Mouse (Mus musculus) intestine, embryonic 15.5 days (tissue): ENCODE measurements at regions not wholly inside any gene's neighbourhood (a gene's known extent, or its start where the extent isn't known, plus 50 kb on each side); places are given as distances from the start of the nearest gene placed in this dataset.
"Not testable (repeated sequence)": the region's sequence is repeated elsewhere in the genome, so short reads cannot be mapped to it uniquely, and the experiment has no call there.

Experiments
- ATAC-seq: fragments of 200-750 bp; cut with Nextera tagmentation; 2 replicates; pipeline ENCODE4 v1.8.0; 2017; ENCODE audit warnings: moderate TSS enrichment, moderate library complexity
- H3K27ac ChIP-seq: fragments of 300-500 bp; sonication (generic); 2 replicates; pipeline ENCODE4 v1.5.1; 2015; ENCODE audit warnings: mild to moderate bottlenecking, inconsistent platforms
- H3K27me3 ChIP-seq: fragments of 300-500 bp; sonication (generic); replicated peaks from 2 replicates; pipeline ENCODE4 v1.6.1; 2015; ENCODE audit warnings: inconsistent platforms
- H3K36me3 ChIP-seq: fragments of 300-500 bp; sonication (generic); 2 replicates; pipeline ENCODE4 v1.6.1; 2015; ENCODE audit warnings: inconsistent platforms
- H3K4me1 ChIP-seq: fragments of 300-500 bp; sonication (generic); replicated peaks from 2 replicates; pipeline ENCODE4 v1.6.1; 2015; ENCODE audit warnings: inconsistent platforms
- H3K4me2 ChIP-seq: fragments of 300-500 bp; sonication (generic); replicated peaks from 2 replicates; pipeline ENCODE4 v1.6.1; 2015; ENCODE audit warnings: mild to moderate bottlenecking, inconsistent platforms
- H3K4me3 ChIP-seq: fragments of 300-500 bp; sonication (generic); replicated peaks from 2 replicates; pipeline ENCODE4 v1.5.1; 2015; ENCODE audit warnings: inconsistent platforms
- H3K9ac ChIP-seq: fragments of 300-500 bp; sonication (generic); 2 replicates; pipeline ENCODE4 v1.6.1; 2015; ENCODE audit warnings: inconsistent platforms
- H3K9me3 ChIP-seq: fragments of 300-500 bp; sonication (generic); 2 replicates; pipeline ENCODE4 v1.6.1; 2016; ENCODE audit warnings: inconsistent platforms
- WGBS: fragments of 180-500 bp; shearing (Covaris S2); methylation state at CpG from one replicate; pipeline ENCODE4 v1.1.7; 2015; 5-methylcytosine and 5-hydroxymethylcytosine counted together

DNA sequence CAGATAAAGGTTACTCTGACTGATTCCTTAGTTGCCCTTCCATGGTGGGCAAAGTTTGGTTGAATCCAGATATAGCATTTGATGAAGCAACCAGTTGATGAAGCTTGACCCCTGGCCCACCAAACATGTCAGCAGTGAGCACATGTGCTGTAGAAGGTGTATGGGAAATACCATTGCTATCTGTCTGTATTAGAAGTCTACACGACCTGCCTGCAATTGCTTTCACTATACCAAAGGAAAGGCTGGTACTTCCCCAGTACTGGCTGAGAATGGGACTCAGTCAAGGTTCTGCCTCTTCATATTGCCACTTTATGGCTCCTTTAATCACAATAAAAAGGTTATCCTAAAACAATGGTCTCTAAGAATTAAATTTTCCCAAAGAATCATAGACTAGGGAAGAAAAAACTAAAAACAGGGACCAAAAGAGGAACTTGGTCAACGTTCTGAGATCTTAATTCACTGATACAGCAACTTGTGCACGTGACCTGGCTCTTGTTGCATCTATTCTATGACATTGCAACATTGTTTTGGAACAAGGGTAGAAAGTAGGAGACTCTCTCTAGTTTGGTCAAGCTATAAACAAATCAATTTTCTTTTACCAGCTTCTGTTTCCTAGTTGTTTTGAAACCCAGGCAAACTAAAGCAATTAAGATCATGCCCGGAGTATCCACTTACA lies 284.0 kb downstream of the Rapgef2 start:
- Histone ChIP-seq H3K27ac (no peak overlapping the region), H3K4me2 (no peak overlapping the region), H3K36me3 (no peaks in the 10 kb centered on the region), H3K9ac (no peak overlapping the region), H3K27me3 (no peaks in the 10 kb centered on the region), H3K4me3 (no peak overlapping the region), H3K4me1 (no peaks in the 10 kb centered on the region), H3K9me3 (no peaks in the 10 kb centered on the region)
- WGBS, result 74% methylated on average over 4 of the region's 4 CpGs
- no peak for ATAC-seq

DNA sequence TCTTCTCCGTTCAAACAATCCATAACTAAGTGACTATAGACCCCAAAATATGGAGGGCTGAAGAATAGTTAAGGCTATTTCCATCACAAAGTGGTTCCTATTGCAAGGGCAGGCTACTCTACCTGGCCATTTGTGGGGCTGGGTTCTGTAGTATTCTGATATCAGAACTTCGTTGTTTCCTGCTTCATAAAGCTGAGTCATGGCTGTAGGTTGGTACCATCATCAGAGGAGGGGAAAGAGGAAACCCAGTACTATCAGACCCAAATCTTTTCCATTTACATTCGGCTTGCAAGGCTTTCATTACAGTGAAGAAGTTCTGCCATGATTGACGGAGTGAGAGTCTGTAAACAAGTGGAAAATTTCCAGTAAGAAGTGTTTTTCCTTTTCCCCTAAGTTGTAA lies 284.6 kb downstream of the Rapgef2 start:
- Histone ChIP-seq H3K4me1 (no peaks in the 10 kb centered on the region), H3K36me3 (no peaks in the 10 kb centered on the region), H3K9me3 (no peaks in the 10 kb centered on the region), H3K27me3 (no peaks in the 10 kb centered on the region), H3K27ac (no peak overlapping the region), H3K4me2 (no peak overlapping the region), H3K4me3 (no peak overlapping the region), H3K9ac (no peak overlapping the region)
- WGBS, result 85% methylated on average over 4 of the region's 4 CpGs
- no peak for ATAC-seq

GRCm38 (mm10) chr3:79000293-79000692 lies 286.0 kb downstream of the Rapgef2 start:
- 66% methylated on average over 2 of the region's 2 CpGs for WGBS

DNA sequence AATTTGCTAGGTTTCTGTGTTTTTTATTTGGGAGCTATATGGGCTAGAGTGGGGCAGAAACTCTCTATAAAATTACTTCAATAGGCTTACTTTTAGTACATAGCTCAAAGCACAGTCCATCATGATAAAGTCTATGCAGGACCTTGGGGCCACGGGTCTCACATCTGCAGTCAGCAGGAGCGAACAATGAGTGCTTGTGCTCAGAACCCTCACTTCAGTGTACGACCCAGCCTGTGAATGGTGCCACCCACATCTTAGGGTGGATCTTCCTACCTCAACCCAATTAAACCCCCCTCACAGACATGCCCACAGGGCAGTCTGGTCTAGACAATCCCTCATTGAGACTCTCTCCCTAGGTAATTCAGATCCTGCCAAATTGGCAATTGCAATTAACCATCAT lies 286.5 kb downstream of the Rapgef2 start:
- ATAC-seq, result no peak
- 77% methylated on average over 3 of the region's 3 CpGs for WGBS
- H3K27me3 ChIP-seq, result no peaks in the 10 kb centered on the region

More at GRCm38 (mm10) chr3:79000293-79000692, 286.0 kb downstream of the Rapgef2 start:
- H3K4me1 ChIP-seq, result no peaks in the 10 kb centered on the region
- no peaks in the 10 kb centered on the region for H3K9me3 ChIP-seq
- H3K36me3 ChIP-seq, result no peaks in the 10 kb centered on the region
- H3K4me2 ChIP-seq, result no peak overlapping the region
- H3K27ac ChIP-seq, result no peak overlapping the region
- H3K9ac ChIP-seq, result no peak overlapping the region
- ATAC-seq, result no peak
- no peak overlapping the region for H3K4me3 ChIP-seq
- no peaks in the 10 kb centered on the region for H3K27me3 ChIP-seq

DNA sequence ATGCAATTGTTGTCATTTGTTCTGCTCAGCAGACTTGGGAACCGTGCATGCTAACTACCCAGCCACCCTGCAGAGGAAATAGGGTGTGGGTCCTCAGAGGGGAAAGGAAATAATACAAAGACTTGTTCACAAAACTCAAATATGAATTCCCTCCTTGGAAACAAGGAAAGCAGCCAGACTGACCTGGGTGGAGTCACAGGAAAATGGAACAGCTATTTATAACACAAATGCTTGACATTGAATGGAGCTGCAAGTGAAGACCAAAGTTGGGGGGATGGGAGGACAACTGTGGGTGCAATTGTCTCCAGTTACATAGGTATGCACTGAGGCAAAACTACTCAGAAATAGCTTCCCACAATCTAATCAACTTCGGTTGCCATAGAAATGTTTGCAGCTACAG lies 298.2 kb downstream of the Rapgef2 start:
- Histone ChIP-seq H3K4me3 (no peak overlapping the region), H3K27ac (no peak overlapping the region), H3K4me2 (no peak overlapping the region), H3K27me3 (no peaks in the 10 kb centered on the region), H3K4me1 (no peaks in the 10 kb centered on the region), H3K9ac (no peak overlapping the region), H3K36me3 (no peaks in the 10 kb centered on the region), H3K9me3 (no peaks in the 10 kb centered on the region)
- 71% methylated on average over 2 of the region's 2 CpGs for WGBS
- ATAC-seq, result no peak

More for the DNA sequence above, 286.5 kb downstream of the Rapgef2 start:
- Histone ChIP-seq H3K27ac (no peak overlapping the region), H3K36me3 (no peaks in the 10 kb centered on the region), H3K9me3 (no peaks in the 10 kb centered on the region), H3K4me1 (no peaks in the 10 kb centered on the region), H3K4me2 (no peak overlapping the region), H3K9ac (no peak overlapping the region), H3K4me3 (no peak overlapping the region)

- WGBS, result 76% methylated on average over 7 of the region's 7 CpGs
- no peak overlapping the region for H3K9ac ChIP-seq
- no peaks in the 10 kb centered on the region for H3K4me1 ChIP-seq
- no peaks in the 10 kb centered on the region for H3K36me3 ChIP-seq
- no peak overlapping the region for H3K27ac ChIP-seq
- H3K4me2 ChIP-seq, result no peak overlapping the region
- H3K4me3 ChIP-seq, result no peak overlapping the region
- no peaks in the 10 kb centered on the region for H3K27me3 ChIP-seq
- H3K9me3 ChIP-seq, result no peaks in the 10 kb centered on the region
- ATAC-seq, result no peak
These were observed 299.6 kb downstream of the Rapgef2 start for GRCm38 (mm10) chr3:78986726-78987125.

GRCm38 (mm10) chr3:78981057-78981456 lies 305.3 kb downstream of the Rapgef2 start:
- H3K4me3 ChIP-seq, result no peak overlapping the region
- ATAC-seq, result no peak
- no peaks in the 10 kb centered on the region for H3K36me3 ChIP-seq
- no peaks in the 10 kb centered on the region for H3K27me3 ChIP-seq
- H3K9ac ChIP-seq, result no peak overlapping the region
- H3K9me3 ChIP-seq, result no peaks in the 10 kb centered on the region
- no peak overlapping the region for H3K4me2 ChIP-seq
- H3K27ac ChIP-seq, result no peak overlapping the region
- H3K4me1 ChIP-seq, result no peaks in the 10 kb centered on the region
- WGBS, result 85% methylated on average over 3 of the region's 3 CpGs

GRCm38 (mm10) chr3:78978781-78979180 lies 307.5 kb downstream of the Rapgef2 start:
- Histone ChIP-seq H3K9ac (no peak overlapping the region), H3K4me2 (no peak overlapping the region), H3K27me3 (no peaks in the 10 kb centered on the region), H3K4me3 (no peak overlapping the region), H3K4me1 (no peaks in the 10 kb centered on the region), H3K9me3 (no peaks in the 10 kb centered on the region), H3K27ac (no peak overlapping the region), H3K36me3 (no peaks in the 10 kb centered on the region)
- no peak for ATAC-seq
- WGBS, result 70% methylated on average over 4 of the region's 4 CpGs

DNA sequence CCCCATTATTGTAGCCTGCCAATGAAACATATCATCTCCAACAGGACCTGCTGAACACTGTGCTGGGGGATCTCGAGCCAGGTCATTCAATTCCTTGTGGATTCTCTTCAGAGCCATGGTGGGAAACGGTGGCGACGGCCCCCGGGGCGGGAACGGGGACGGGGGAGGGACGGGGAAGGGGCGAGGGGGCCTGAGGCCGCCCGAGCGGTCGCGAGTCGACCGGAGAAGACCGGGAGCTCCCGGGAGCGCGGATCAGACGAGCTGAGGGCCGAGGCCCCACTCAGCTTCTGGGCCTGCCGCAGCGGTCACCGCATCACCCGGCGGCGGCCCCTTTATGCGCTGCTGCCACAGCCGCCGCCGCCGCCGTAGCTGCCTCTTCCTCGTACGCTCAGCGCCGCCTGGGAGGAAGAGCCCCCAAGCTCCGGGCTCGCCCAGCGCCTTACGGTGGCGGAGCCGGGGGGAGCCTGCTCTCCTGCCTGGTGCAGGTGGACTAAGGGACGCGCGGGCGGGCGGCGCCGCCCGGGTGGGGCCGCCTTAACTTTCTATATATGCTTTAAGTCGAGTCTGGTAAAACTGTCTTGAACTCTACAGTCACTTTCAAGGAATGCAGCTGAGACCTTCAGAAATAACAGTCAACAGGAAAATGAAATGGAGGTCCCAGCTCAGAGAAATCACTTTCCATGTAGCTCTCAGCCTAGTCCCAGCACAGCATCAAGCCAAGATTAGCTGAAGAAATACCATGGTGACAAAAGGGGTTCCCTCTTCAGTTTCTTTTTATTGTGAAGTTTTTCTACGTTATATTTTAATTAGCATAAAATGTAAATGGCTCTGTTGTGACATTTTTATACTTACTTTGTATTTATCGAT lies 319.4 kb downstream of the Rapgef2 start:
- not testable (repeated sequence) for H3K27me3 ChIP-seq, H3K27ac ChIP-seq, H3K9me3 ChIP-seq, H3K36me3 ChIP-seq, H3K4me1 ChIP-seq
- peak overlapping the region; percentile 85 for H3K4me2 ChIP-seq
- peak; percentile 93 for ATAC-seq
- peak overlapping the region; percentile 43 for H3K4me3 ChIP-seq
- H3K9ac ChIP-seq, result peak overlapping the region; percentile 39
- 6% methylated on average over 40 of the region's 57 CpGs for WGBS

- Histone ChIP-seq H3K4me3 (no peak overlapping the region), H3K27ac (no peak overlapping the region), H3K4me1 (no peaks in the 10 kb centered on the region), H3K27me3 (0 out of 2 replicates have a peak, but pooled peaks cover 3% of the 10 kb centered on the region), H3K4me2 (no peak overlapping the region), H3K9ac (no peak overlapping the region), H3K9me3 (no peaks in the 10 kb centered on the region), H3K36me3 (no peaks in the 10 kb centered on the region)
- no peak for ATAC-seq
- 76% methylated on average over 9 of the region's 9 CpGs for WGBS
These were observed 322.0 kb downstream of the Rapgef2 start for GRCm38 (mm10) chr3:78964231-78964858.

DNA sequence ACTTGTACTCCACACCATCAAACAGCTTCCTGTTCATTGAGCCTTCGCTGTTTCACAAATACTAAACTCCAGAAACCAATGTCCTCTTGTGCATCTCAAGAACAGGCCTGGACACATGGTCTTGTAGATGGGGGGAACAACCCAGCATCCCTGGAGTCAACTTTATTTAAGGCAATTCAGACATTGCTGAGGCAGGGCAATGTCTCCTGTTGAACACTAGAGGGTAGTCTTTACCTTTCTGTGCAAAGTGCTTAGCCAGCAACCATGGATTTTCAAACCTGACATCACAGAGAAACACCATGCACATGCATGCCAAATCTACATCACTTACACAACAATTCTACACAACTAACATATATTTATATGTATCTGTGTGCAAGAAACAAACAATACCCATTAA lies 327.5 kb downstream of the Rapgef2 start:
- Histone ChIP-seq H3K9me3 (no peaks in the 10 kb centered on the region), H3K36me3 (no peaks in the 10 kb centered on the region), H3K4me3 (no peak overlapping the region), H3K4me1 (no peaks in the 10 kb centered on the region), H3K27ac (no peak overlapping the region), H3K9ac (no peak overlapping the region), H3K27me3 (no peaks in the 10 kb centered on the region), H3K4me2 (no peak overlapping the region)
- ATAC-seq, result peak; percentile 69; the same call in 1 of the 2 replicates
- WGBS, result 20% methylated on average over 1 of the region's 1 CpGs

GRCm38 (mm10) chr3:78955364-78955763 lies 331.0 kb downstream of the Rapgef2 start:
- Histone ChIP-seq H3K36me3 (no peaks in the 10 kb centered on the region), H3K27ac (no peak overlapping the region), H3K27me3 (no peaks in the 10 kb centered on the region), H3K4me1 (no peaks in the 10 kb centered on the region), H3K4me2 (no peak overlapping the region), H3K4me3 (no peak overlapping the region), H3K9ac (no peak overlapping the region), H3K9me3 (no peaks in the 10 kb centered on the region)
- no peak for ATAC-seq
- 85% methylated on average over 7 of the region's 7 CpGs for WGBS
